Mouse (Mus musculus) megakaryocyte-erythroid progenitor cell, adult 5-6 weeks (primary cell): ENCODE data around the gene Slain1. TPM values are rescaled to one million over a fixed set of nuclear protein-coding genes. Genes with fewer than 3 reads are reported as not detected.

ENCODE experiments used
- total RNA-seq, 2 experiments: library from RNA; stranded (forward) in 1 of 2; stranded (reverse) in 1 of 2; fragments of 200-1000, 215-1000 nt in 1 of 2; fragments of >200 nt in 1 of 2; fragmentation: Nextera tagmentation in 1 of 2; gene quantifications; 2 replicates each; pipeline ENCODE4 v1.2.3; 2014 to 2017

Gene Slain1
- total RNA-seq, 2 experiments from 2014 or later, result 2.2 to 2.5 TPM

Other genes starting within 250 kb of the Slain1 start
- not detected in 2 replicates for gene Scel, start 136.9 kb upstream of the Slain1 start, total RNA-seq (2014; fragmentation: Nextera tagmentation)
- gene Scel, start 136.9 kb upstream of the Slain1 start, total RNA-seq (2017), result not detected in 2 replicates
- gene Ednrb, start 194.2 kb downstream of the Slain1 start, total RNA-seq (2014; fragmentation: Nextera tagmentation), result not detected in 2 replicates
- not detected in 2 replicates for gene Ednrb, start 194.2 kb downstream of the Slain1 start, total RNA-seq (2017)